Mouse (Mus musculus): ENCODE measurements at regions not wholly inside any gene's neighbourhood (a gene's known extent, or its start where the extent isn't known, plus 50 kb on each side); places are given as distances from the start of the nearest gene placed in this dataset.
"Not testable (repeated sequence)": the region's sequence is repeated elsewhere in the genome, so short reads cannot be mapped to it uniquely, and the experiment has no call there.

GRCm38 (mm10) chr17:50397324-50397723, 103.9 kb upstream of the Dazl start:
- no peak for DNase-seq (ENCODE audit: low spot score in 2 of 2)

- no peak for DNase-seq (ENCODE audit: low spot score in 2 of 2)
These were observed 101.8 kb upstream of the Plcl2 start for GRCm38 (mm10) chr17:50407249-50407990.

- DNase-seq (ENCODE audit: low spot score in 2 of 2) = no peak
These were observed 100.6 kb upstream of the Plcl2 start for GRCm38 (mm10) chr17:50408581-50408980.

GRCm38 (mm10) chr17:50409271-50409670, 99.9 kb upstream of the Plcl2 start:
- DNase-seq (ENCODE audit: low spot score in 2 of 2) = no peak

GRCm38 (mm10) chr17:50409895-50410294, 99.3 kb upstream of the Plcl2 start:
- no peak for DNase-seq (ENCODE audit: low spot score in 2 of 2)

GRCm38 (mm10) chr17:50410296-50410695, 98.9 kb upstream of the Plcl2 start:
- DNase-seq (ENCODE audit: low spot score in 2 of 2) = no peak

- no peak for DNase-seq (ENCODE audit: low spot score in 2 of 2)
These were observed 96.8 kb upstream of the Plcl2 start for GRCm38 (mm10) chr17:50412446-50412845.

GRCm38 (mm10) chr17:50413916-50414315, 95.3 kb upstream of the Plcl2 start:
- no peak for DNase-seq (ENCODE audit: low spot score in 2 of 2)

GRCm38 (mm10) chr17:50415331-50416005, 93.7 kb upstream of the Plcl2 start:
- peak in 1 of 2 experiments; percentile 18 for DNase-seq (ENCODE audit: low spot score in 2 of 2)

- no peak for DNase-seq (ENCODE audit: low spot score in 2 of 2)
These were observed 93.1 kb upstream of the Plcl2 start for GRCm38 (mm10) chr17:50416119-50416518.

GRCm38 (mm10) chr17:50416538-50417113, 92.6 kb upstream of the Plcl2 start:
- no peak for DNase-seq (ENCODE audit: low spot score in 2 of 2)

- DNase-seq (ENCODE audit: low spot score in 2 of 2) = peak; percentile 29 to 51
These were observed 90.3 kb upstream of the Plcl2 start for GRCm38 (mm10) chr17:50418863-50419383.

- not testable (repeated sequence) for DNase-seq (ENCODE audit: low spot score in 2 of 2)
These were observed 89.7 kb upstream of the Plcl2 start for GRCm38 (mm10) chr17:50419551-50419950.

GRCm38 (mm10) chr17:50419966-50420365, 89.2 kb upstream of the Plcl2 start:
- DNase-seq (ENCODE audit: low spot score in 2 of 2) = no peak

GRCm38 (mm10) chr17:50420690-50421089, 88.5 kb upstream of the Plcl2 start:
- no peak for DNase-seq (ENCODE audit: low spot score in 2 of 2)

GRCm38 (mm10) chr17:50421476-50421875, 87.7 kb upstream of the Plcl2 start:
- no peak for DNase-seq (ENCODE audit: low spot score in 2 of 2)

- no peak for DNase-seq (ENCODE audit: low spot score in 2 of 2)
These were observed 84.1 kb upstream of the Plcl2 start for GRCm38 (mm10) chr17:50425110-50425509.

GRCm38 (mm10) chr17:50425531-50425930, 83.7 kb upstream of the Plcl2 start:
- no peak for DNase-seq (ENCODE audit: low spot score in 2 of 2)

GRCm38 (mm10) chr17:50426146-50426545, 83.1 kb upstream of the Plcl2 start:
- no peak for DNase-seq (ENCODE audit: low spot score in 2 of 2)

GRCm38 (mm10) chr17:50427331-50428003, 81.7 kb upstream of the Plcl2 start:
- DNase-seq (ENCODE audit: low spot score in 2 of 2) = no peak

GRCm38 (mm10) chr17:50428004-50428560, 81.1 kb upstream of the Plcl2 start:
- DNase-seq (ENCODE audit: low spot score in 2 of 2) = no peak

- no peak for DNase-seq (ENCODE audit: low spot score in 2 of 2)
These were observed 76.6 kb upstream of the Plcl2 start for GRCm38 (mm10) chr17:50432559-50432958.

All from heart, adult 9 months (tissue).